Mouse (Mus musculus) limb, embryonic 11.5 days (tissue): ENCODE data around the gene Atp7b. TPM values are rescaled to one million over a fixed set of nuclear protein-coding genes. Genes with fewer than 3 reads are reported as not detected.

Experiments used
- polyA plus RNA-seq: library from polyadenylated mRNA; unstranded; fragments of >200 nt; fragmentation: Nextera tagmentation; extraction: Ambion mirVana; gene quantifications from 2 replicates; pipeline ENCODE4 v1.2.1, GENCODE M21; 2014

Gene Atp7b
- polyA plus RNA-seq, 1 experiment from 2014 or later = 0.93 TPM

Other genes with a start within 250 kb of the Atp7b start
- gene Defb50, start 236.8 kb downstream of the Atp7b start, polyA plus RNA-seq = not detected in 2 replicates
- gene Defb2, start 220.4 kb downstream of the Atp7b start, polyA plus RNA-seq = not detected in 2 replicates
- gene Defb10, start 201.4 kb downstream of the Atp7b start, polyA plus RNA-seq = not detected in 2 replicates
- not detected in 2 replicates for gene Defb9, start 174.9 kb downstream of the Atp7b start, polyA plus RNA-seq
- not detected in 2 replicates for gene Defb11, start 153.9 kb downstream of the Atp7b start, polyA plus RNA-seq
- not detected in 2 replicates for gene Defb15, start 127.6 kb downstream of the Atp7b start, polyA plus RNA-seq
- gene Defb35, start 122.0 kb downstream of the Atp7b start, polyA plus RNA-seq = not detected in 2 replicates
- not detected in 2 replicates for gene Defb13, start 113.5 kb downstream of the Atp7b start, polyA plus RNA-seq
- gene Fam90a1a, start 101.6 kb downstream of the Atp7b start, polyA plus RNA-seq = not detected in 2 replicates
- not detected in 2 replicates for gene Ccdc70, start 90.5 kb downstream of the Atp7b start, polyA plus RNA-seq
- 34.5 and 43.8 TPM in 2 replicates for gene Alg11, start 416 bp upstream of the Atp7b start, polyA plus RNA-seq
- gene Nek5, start 64.7 kb upstream of the Atp7b start, polyA plus RNA-seq = not detected in 2 replicates
- 7.9 and 8.1 TPM in 2 replicates for gene Nek3, start 106.1 kb upstream of the Atp7b start, polyA plus RNA-seq
- gene Ckap2, start 125.5 kb upstream of the Atp7b start, polyA plus RNA-seq = 55.0 and 58.3 TPM in 2 replicates
- 41.4 and 45.4 TPM in 2 replicates for gene Vps36, start 132.5 kb upstream of the Atp7b start, polyA plus RNA-seq
- gene Thsd1, start 167.0 kb upstream of the Atp7b start, polyA plus RNA-seq = 8.8 and 9.2 TPM in 2 replicates
- gene Tpte, start 223.1 kb upstream of the Atp7b start, polyA plus RNA-seq = not detected in 2 replicates